Mouse (Mus musculus) kidney, postnatal 0 days (tissue): ENCODE measurements at regions not wholly inside any gene's neighbourhood (a gene's known extent, or its start where the extent isn't known, plus 50 kb on each side); places are given as distances from the start of the nearest gene placed in this dataset.

Experiments
- ATAC-seq: fragments of 200-750 bp; cut with Nextera tagmentation; replicated peaks from 2 replicates; pipeline ENCODE4 v1.8.0; 2017; ENCODE audit warnings: low read depth, moderate number of reproducible peaks, moderate TSS enrichment, moderate library complexity; ENCODE audit not compliant: low FRiP score
- DNase-seq: peaks from one replicate; pipeline ENCODE4 v3.0.0-alpha.2; 2016; ENCODE audit warnings: low spot score
- H3K27ac ChIP-seq: fragments of 300-500 bp; sonication (generic); 2 replicates; pipeline ENCODE4 v1.5.1; 2014; ENCODE audit warnings: mild to moderate bottlenecking
- H3K27me3 ChIP-seq: fragments of 300-500 bp; sonication (generic); 2 replicates; pipeline ENCODE4 v1.6.1; 2014; ENCODE audit warnings: low read length, mixed read lengths; ENCODE audit not compliant: insufficient read depth
- H3K36me3 ChIP-seq: fragments of 300-500 bp; sonication (generic); 2 replicates; pipeline ENCODE4 v1.6.1; 2014; ENCODE audit warnings: low read length, mixed read lengths; ENCODE audit not compliant: insufficient read depth
- H3K4me1 ChIP-seq: fragments of 300-500 bp; sonication (generic); replicated peaks from 2 replicates; pipeline ENCODE4 v1.6.1; 2014; ENCODE audit warnings: antibody characterized with exemption, low read length, mixed read lengths; ENCODE audit not compliant: insufficient read depth
- H3K4me2 ChIP-seq: fragments of 300-500 bp; sonication (generic); 2 replicates; pipeline ENCODE4 v1.6.1; 2014; ENCODE audit warnings: mild to moderate bottlenecking, low read length, moderate library complexity, mixed read lengths
- H3K4me3 ChIP-seq: fragments of 300-500 bp; sonication (generic); replicated peaks from 2 replicates; pipeline ENCODE4 v1.5.1; 2014; ENCODE audit warnings: low read depth, low read length
- H3K9ac ChIP-seq: fragments of 300-500 bp; sonication (generic); 2 replicates; pipeline ENCODE4 v1.6.1; 2014; ENCODE audit warnings: low read depth, low read length
- H3K9me3 ChIP-seq: fragments of 300-500 bp; sonication (generic); replicated peaks from 2 replicates; pipeline ENCODE4 v1.6.1; 2016; ENCODE audit warnings: low read length, inconsistent platforms, mixed read lengths
- CTCF ChIP-seq: IDR thresholded peaks from 2 replicates; pipeline ENCODE4 v1.5.1; 2016; ENCODE audit warnings: antibody characterized with exemption, low read depth, mild to moderate bottlenecking, moderate library complexity
- WGBS: fragments of 180-500 bp; shearing (Covaris S2); extraction: QIAGEN DNeasy Blood & Tissue Kit; methylation state at CpG from one replicate; pipeline ENCODE4 v1.1.7; 2014; 5-methylcytosine and 5-hydroxymethylcytosine counted together

DNA sequence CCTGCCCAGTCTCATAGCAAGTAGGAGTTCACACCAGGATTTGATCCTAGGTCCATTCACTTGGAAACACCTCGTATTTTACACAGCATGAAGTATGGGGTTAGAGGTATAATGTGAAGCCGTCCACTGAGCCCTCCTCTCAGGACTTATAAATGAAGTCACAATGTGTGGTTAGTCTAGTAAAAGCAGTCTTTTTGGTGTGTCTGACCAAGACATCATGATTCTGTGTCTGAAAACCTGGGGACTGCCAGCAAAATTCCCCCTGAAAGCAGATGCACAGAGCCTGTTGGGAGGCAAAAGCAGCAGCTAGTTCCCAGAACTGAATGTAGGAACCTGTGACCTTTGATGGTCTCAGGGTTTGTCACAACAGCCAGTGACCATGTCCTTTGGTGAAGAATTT is 91.0 kb upstream of the Ccnd2 start:
- H3K36me3 ChIP-seq = no peaks in the 10 kb centered on the region
- no peak overlapping the region for H3K27ac ChIP-seq
- 85% methylated on average over 2 of the region's 2 CpGs for WGBS
- no peak for TF ChIP-seq CTCF
- H3K4me3 ChIP-seq = no peak overlapping the region
- no peak overlapping the region for H3K4me2 ChIP-seq
- H3K9ac ChIP-seq = no peak overlapping the region
- no peaks in the 10 kb centered on the region for H3K9me3 ChIP-seq
- no peak for DNase-seq
- 0 out of 2 replicates have a peak, but pooled peaks cover 4% of the 10 kb centered on the region for H3K4me1 ChIP-seq
- ATAC-seq = no peak
- H3K27me3 ChIP-seq = no peaks in the 10 kb centered on the region

DNA sequence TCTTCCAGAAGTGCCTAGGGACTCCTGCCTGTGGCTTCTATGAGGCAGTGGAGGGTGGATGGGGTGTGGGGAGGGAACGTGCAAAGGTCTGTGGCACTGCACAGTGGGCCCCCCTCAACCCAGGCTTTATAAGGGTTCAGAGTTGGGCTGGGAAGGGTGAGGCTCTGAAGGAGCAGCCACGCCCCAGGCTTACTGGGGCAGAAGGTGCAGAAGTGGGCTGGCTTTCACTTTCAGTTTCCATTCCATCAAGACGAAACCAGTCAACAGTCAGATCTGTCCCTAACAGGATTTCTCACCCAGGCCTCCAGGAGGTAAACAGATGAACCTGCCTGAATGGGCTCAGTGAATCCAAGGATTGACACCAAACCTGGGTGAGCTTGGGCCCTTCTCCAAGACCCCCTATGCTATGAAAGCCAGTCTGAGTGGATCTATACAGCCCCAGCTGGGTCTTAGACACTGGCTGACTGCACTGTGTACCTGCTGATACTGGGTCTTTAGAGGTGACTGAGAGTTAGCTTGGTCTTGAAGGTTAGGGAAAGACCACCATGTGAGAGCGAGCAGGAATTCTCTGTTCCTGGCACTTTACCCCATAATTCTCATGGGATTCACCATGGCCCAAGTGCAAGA is 93.9 kb upstream of the Ccnd2 start:
- ATAC-seq (no peak), DNase-seq (no peak)
- 86% methylated on average over 4 of the region's 4 CpGs for WGBS
- Histone ChIP-seq H3K9me3 (no peaks in the 10 kb centered on the region), H3K27ac (no peak overlapping the region), H3K9ac (no peak overlapping the region), H3K4me3 (no peak overlapping the region), H3K27me3 (no peaks in the 10 kb centered on the region), H3K4me2 (no peak overlapping the region), H3K36me3 (no peaks in the 10 kb centered on the region), H3K4me1 (0 out of 2 replicates have a peak, but pooled peaks cover under 1% of the 10 kb centered on the region)
- no peak for TF ChIP-seq CTCF

DNA sequence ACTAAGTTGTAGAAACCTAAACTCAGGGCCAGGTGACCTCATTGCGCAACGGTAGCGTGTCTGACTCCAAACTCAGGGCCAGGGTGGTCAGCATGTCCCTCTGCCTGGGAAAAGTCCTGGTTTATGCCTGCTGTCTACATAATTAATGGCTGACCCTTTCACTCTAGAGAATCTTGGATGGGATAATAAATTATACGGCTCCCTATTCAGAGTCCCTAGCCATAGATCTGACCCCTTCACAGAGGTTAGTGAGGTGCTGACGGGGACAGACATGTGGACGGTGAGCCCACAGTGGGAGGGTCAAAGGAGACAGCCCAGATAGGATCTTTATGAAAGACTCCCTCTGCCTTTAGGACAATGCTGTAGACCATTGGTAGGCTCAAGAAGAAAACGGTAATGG is 94.7 kb upstream of the Ccnd2 start:
- no peak overlapping the region for H3K27ac ChIP-seq
- DNase-seq (no peak), ATAC-seq (no peak)
- no peak for TF ChIP-seq CTCF
- H3K4me3 ChIP-seq = no peak overlapping the region
- H3K9ac ChIP-seq = no peak overlapping the region
- no peaks in the 10 kb centered on the region for H3K36me3 ChIP-seq
- no peak overlapping the region for H3K4me2 ChIP-seq
- H3K27me3 ChIP-seq = no peaks in the 10 kb centered on the region
- no peaks in the 10 kb centered on the region for H3K9me3 ChIP-seq
- 43% methylated on average over 7 of the region's 7 CpGs for WGBS
- H3K4me1 ChIP-seq = 0 out of 2 replicates have a peak, but pooled peaks cover 7% of the 10 kb centered on the region

DNA sequence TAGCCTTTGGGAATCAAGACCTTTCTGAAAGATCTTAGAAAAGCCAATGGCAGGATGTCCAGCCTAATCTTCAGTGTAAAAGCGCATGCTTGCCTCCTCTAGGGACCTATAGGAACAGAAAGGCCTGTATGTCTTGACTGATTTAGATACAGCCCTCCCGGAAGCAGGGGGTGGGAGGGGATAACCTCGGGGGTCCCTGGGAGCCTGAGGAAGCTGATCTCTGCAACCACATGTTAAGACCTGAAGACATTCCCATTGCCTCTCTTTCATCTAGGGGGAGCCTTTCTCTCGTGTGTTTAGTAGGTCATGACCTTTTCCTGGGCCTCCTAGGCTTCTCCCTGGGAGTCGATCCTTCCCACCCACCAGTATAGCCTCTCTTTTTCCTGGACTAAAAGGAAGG is 95.3 kb upstream of the Ccnd2 start:
- 0 out of 2 replicates have a peak, but pooled peaks have one; percentile 2 for TF ChIP-seq CTCF
- DNase-seq = no peak
- Histone ChIP-seq H3K9me3 (no peaks in the 10 kb centered on the region), H3K27ac (no peak overlapping the region), H3K9ac (no peak overlapping the region), H3K4me1 (0 out of 2 replicates have a peak, but pooled peaks cover 7% of the 10 kb centered on the region), H3K27me3 (no peaks in the 10 kb centered on the region), H3K36me3 (no peaks in the 10 kb centered on the region), H3K4me3 (no peak overlapping the region), H3K4me2 (no peak overlapping the region)
- WGBS = 36% methylated on average over 5 of the region's 5 CpGs
- no peak for ATAC-seq

DNA sequence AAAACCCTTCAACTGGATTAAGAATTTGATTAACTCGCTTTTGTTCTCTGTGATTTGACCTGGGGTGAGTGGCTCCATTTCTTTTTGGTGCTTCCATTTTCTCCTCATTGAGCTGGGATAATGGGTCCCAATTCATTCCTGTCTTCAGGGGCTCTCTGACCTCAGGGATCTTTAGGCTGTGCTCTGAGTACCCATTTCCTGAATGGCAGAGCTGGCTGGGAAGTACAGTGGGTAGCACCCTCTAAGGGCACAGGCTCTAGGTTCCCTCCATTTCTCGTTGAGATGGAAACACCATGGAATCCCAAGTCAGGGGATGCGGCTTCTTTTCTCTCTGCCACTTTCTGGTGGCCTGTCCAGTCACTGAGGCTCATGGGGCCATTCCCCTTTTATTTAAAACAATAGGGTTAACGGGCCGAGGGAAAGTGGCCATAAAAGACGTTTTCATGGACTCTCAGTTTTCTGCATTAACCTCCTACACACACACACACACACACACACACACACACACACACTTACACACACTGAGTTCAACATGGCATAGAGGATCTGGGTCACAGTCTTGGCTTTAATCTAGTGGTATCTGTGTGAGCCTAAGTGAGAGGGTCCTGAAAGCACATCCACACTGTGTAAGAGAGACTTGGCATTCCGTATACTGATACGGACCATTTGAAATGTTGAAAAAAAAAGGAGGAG is 98.3 kb upstream of the Ccnd2 start:
- H3K27me3 ChIP-seq = no peaks in the 10 kb centered on the region
- H3K36me3 ChIP-seq = no peaks in the 10 kb centered on the region
- 0 out of 2 replicates have a peak overlapping the region, but pooled peaks have one; percentile 62 for H3K27ac ChIP-seq
- DNase-seq = no peak
- no peak for ATAC-seq
- no peak overlapping the region for H3K4me3 ChIP-seq
- H3K4me2 ChIP-seq = no peak overlapping the region
- no peak overlapping the region for H3K9ac ChIP-seq
- no peak for TF ChIP-seq CTCF
- 32% methylated on average over 8 of the region's 8 CpGs for WGBS
- H3K4me1 ChIP-seq = 0 out of 2 replicates have a peak, but pooled peaks cover 7% of the 10 kb centered on the region
- H3K9me3 ChIP-seq = no peaks in the 10 kb centered on the region

DNA sequence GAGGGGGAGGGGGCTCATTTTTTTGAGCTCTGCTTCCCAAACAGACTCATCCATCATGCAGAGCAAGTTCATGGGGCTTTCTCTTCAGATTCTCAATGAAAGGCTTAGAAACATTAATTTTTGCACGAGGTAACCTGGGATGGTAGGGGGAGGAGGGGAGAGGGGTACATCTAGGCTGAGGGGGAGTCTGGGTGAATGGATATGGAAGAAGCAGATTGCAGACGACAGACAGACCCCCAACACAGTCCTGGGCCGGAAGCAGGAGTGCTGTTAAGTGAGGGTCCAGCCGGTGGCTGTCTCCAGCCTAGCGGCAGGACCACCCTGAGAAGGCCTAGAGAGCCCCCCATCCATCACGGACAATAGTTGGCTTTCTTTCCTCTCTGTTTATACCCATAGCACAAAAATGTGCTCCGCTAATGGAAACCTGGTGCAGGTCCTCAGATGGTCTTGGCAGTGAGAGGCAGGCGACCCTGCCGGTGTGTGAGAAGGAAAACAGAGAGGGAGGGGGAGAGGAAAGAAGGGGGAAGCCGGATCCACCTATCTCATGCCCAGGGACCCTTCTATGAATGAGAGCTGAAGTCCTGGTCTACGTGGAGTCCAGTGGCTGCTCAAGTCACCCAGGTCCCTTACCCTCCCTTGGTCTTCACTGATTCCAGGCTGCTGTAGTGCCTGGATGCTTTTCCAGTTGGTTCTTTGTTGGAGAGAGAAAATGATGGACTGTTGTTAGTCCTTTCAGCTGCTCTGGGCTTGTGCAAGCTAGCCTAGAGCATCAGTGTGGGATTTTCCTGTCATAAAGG is 99.1 kb upstream of the Ccnd2 start:
- ATAC-seq (0 out of 2 replicates have a peak, but pooled peaks have one; percentile 11), DNase-seq (no peak)
- H3K4me2 ChIP-seq = peak overlapping the region; percentile 34
- no peaks in the 10 kb centered on the region for H3K36me3 ChIP-seq
- H3K27me3 ChIP-seq = no peaks in the 10 kb centered on the region
- TF ChIP-seq CTCF = no peak
- H3K4me1 ChIP-seq = 0 out of 2 replicates have a peak, but pooled peaks cover 7% of the 10 kb centered on the region
- no peaks in the 10 kb centered on the region for H3K9me3 ChIP-seq
- no peak overlapping the region for H3K9ac ChIP-seq
- WGBS = 22% methylated on average over 11 of the region's 11 CpGs
- H3K4me3 ChIP-seq = no peak overlapping the region
- peak overlapping the region; percentile 62 for H3K27ac ChIP-seq
